Mouse (Mus musculus) liver, adult 2 months (tissue): ENCODE results near the gene Pald1. TPM values are rescaled to one million over a fixed set of nuclear protein-coding genes. Genes with fewer than 3 reads are reported as not detected.
A peak's percentile ranks its signal among the peaks of the same experiment; 100 is the strongest.

Experiments used
- DNase-seq: peaks from one replicate; pipeline ENCODE4 v3.0.0-alpha.2; 2011; ENCODE audit warnings: low read depth, low spot score; ENCODE audit errors: extremely low read depth
- H3K27ac ChIP-seq: fragments of 200-500 bp; replicated peaks from 2 replicates; pipeline ENCODE4 v1.5.1; 2012; ENCODE audit warnings: low read depth, mild to moderate bottlenecking, control low read depth, inconsistent platforms, low read length; ENCODE audit not compliant: insufficient read depth
- H3K27me3 ChIP-seq: fragments of 200-500 bp; 2 replicates; pipeline ENCODE4 v1.6.1; 2012; ENCODE audit warnings: mild to moderate bottlenecking, moderate library complexity, low read length, inconsistent platforms; ENCODE audit not compliant: control insufficient read depth, insufficient read depth
- H3K36me3 ChIP-seq: fragments of 200-500 bp; 2 replicates; pipeline ENCODE4 v1.6.1; 2012; ENCODE audit warnings: low read length, inconsistent platforms; ENCODE audit not compliant: control insufficient read depth, insufficient read depth
- H3K4me1 ChIP-seq: fragments of 200-500 bp; 2 replicates; pipeline ENCODE4 v1.6.1; 2011; ENCODE audit warnings: low read length; ENCODE audit not compliant: control insufficient read depth, insufficient read depth
- H3K4me3 ChIP-seq: fragments of 200-500 bp; 2 replicates; pipeline ENCODE4 v1.5.1; 2011; ENCODE audit warnings: low read depth, mild to moderate bottlenecking, control low read depth, low read length, moderate library complexity; ENCODE audit not compliant: insufficient read depth
- H3K79me2 ChIP-seq: fragments of 200-500 bp; 2 replicates; pipeline ENCODE4 v1.6.1; 2012; ENCODE audit warnings: inconsistent platforms, mild to moderate bottlenecking, low read length, moderate library complexity; ENCODE audit not compliant: control insufficient read depth, insufficient read depth
- H3K9ac ChIP-seq: fragments of 200-500 bp; 2 replicates; pipeline ENCODE4 v1.6.1; 2012; ENCODE audit warnings: low read depth, mild to moderate bottlenecking, control low read depth, inconsistent platforms, low read length
- CTCF ChIP-seq: fragments of 200-500 bp; IDR thresholded peaks from 2 replicates; pipeline ENCODE4 v1.5.1; 2011; ENCODE audit warnings: low read depth, low read length, control low read depth
- POLR2A ChIP-seq: fragments of 200-500 bp; IDR thresholded peaks from 2 replicates; pipeline ENCODE4 v1.6.1; 2011; ENCODE audit warnings: low read length, control low read depth; ENCODE audit not compliant: insufficient read depth; ENCODE audit errors: extremely low read depth
- WGBS: fragments of 180-500 bp; shearing (Covaris S2); methylation state at CpG from one replicate; pipeline ENCODE4 v1.1.7; 2018; 5-methylcytosine and 5-hydroxymethylcytosine counted together
- polyA plus RNA-seq: library from polyadenylated mRNA; depleted of rRNA; stranded (reverse); fragments of >200 nt; gene quantifications from 2 replicates; pipeline ENCODE4 v1.2.3, GENCODE M21; 2012
- total RNA-seq: library from RNA; depleted of rRNA; stranded (reverse); fragments of >200 nt; gene quantifications from 2 replicates; pipeline ENCODE4 v1.2.3, GENCODE M21; 2014

The Pald1 gene
- total and polyA plus RNA-seq, 2 experiments, result 7.5 to 8.1 TPM

DNA sequence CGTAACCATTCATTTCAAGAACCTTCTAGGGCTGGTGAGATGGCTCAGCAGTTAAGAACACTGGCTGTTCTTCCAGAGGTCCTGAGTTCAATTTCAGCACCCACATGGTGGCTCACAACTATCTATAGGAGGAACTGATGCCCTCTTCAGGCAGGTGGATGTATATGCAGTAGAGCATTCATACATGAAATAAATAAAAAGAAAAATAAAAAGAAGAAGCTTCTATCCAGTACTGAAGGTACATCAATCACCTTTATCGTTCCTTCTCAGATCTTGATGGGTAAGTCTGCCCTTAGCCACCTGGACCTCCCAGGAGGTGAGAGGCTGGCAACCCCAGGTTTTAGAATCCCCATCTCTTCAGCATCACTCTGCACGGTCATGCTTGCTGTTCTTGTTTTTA is 31.9 kb upstream of the Pald1 start:
- peaks cover 12% of the 10 kb centered on the region for H3K4me1 ChIP-seq
- no peak overlapping the region for H3K27ac ChIP-seq
- 92% methylated on average over 3 of the region's 3 CpGs for WGBS
- H3K4me3 ChIP-seq, result no peak overlapping the region
- DNase-seq, result no peak
- H3K79me2 ChIP-seq, result no peaks in the 10 kb centered on the region
- no peaks in the 10 kb centered on the region for H3K27me3 ChIP-seq
- no peak for TF ChIP-seq CTCF
- no peak for TF ChIP-seq POLR2A
- H3K36me3 ChIP-seq, result no peaks in the 10 kb centered on the region
- H3K9ac ChIP-seq, result no peak overlapping the region

DNA sequence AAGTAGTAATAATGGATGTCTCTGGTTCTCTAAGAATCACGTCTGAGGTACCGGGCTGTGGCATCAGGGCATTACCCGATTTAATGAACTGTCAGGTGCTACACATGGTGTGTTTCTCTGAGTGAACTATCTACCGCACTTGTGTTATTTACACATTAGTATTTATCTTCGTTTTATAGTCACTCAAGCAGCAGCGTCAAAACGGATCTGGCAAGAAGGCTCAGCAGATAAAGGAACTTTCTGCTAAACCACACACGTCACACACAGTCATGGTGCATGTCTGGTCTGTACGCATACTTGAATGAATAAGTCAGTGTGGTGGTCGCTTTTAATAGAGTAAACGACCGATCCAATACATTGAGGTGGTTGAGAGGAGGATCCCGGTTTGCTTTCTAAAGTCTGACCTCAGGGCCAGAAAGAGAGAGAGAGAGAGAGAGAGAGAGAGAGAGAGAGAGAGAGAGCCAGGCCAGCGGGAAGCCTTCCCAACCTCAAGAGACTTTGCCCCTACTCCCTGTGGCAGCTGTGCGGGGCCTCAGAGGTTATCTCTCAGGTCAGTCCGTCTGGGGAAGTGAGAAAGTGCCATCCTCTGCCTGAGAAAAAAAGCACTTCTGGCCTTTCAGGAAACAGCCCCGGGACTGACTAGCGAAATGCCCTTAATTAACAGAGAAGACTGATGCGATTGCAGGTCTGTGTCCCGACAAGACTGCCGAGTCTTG is 29.7 kb upstream of the Pald1 start:
- DNase-seq, result peak; percentile 88
- peaks cover 10% of the 10 kb centered on the region for H3K4me1 ChIP-seq
- H3K36me3 ChIP-seq, result no peaks in the 10 kb centered on the region
- no peak for TF ChIP-seq CTCF
- H3K27me3 ChIP-seq, result no peaks in the 10 kb centered on the region
- no peaks in the 10 kb centered on the region for H3K79me2 ChIP-seq
- WGBS, result 12% methylated on average over 21 of the region's 21 CpGs
- peak overlapping the region; percentile 45 for H3K27ac ChIP-seq
- no peak overlapping the region for H3K4me3 ChIP-seq
- no peak overlapping the region for H3K9ac ChIP-seq

DNA sequence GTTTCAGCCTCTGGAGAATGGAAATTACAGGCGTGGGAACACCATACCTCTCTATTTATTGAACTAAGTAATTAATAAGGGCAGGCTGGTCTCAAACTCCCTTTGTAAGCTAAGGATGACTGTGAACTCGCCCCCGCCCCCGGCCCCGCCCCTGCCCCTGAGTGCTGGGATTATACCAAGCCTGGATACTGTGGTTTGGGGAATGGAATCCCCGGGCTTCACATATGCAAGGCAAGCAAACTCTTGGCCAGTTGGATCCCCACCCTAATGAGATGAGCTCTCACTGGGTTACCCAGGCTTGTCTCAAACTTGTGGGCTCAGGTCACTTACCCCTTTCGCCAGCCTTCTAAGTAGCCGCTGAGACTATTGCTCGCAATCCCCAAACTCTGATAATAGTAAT is 26.9 kb upstream of the Pald1 start:
- TF ChIP-seq CTCF (no peak), POLR2A (no peak)
- Histone ChIP-seq H3K79me2 (no peaks in the 10 kb centered on the region), H3K4me1 (peaks cover 10% of the 10 kb centered on the region), H3K36me3 (no peaks in the 10 kb centered on the region), H3K4me3 (no peak overlapping the region), H3K27me3 (no peaks in the 10 kb centered on the region), H3K9ac (no peak overlapping the region), H3K27ac (no peak overlapping the region)
- 51% methylated on average over 9 of the region's 9 CpGs for WGBS
- no peak for DNase-seq

DNA sequence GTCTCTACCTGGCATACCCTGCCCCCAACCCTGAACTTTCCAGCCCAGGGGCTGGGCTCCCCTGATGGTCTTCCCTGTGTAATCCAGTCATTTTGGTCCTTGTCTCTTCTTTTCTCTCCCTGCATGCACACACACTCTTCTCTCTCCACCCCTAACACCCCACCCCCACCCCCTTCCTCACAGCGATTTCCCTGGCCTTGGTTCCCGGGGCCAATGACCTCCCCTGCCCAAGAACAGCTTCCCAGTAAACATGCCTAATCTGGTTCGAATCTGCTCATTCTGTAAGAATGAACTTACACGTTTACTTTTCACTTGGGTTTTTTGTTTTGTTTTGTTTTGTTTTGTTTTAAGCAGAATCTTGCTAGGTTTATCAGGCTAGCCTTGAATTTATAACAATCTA is 26.4 kb upstream of the Pald1 start:
- no peak for TF ChIP-seq POLR2A
- TF ChIP-seq CTCF, result no peak
- Histone ChIP-seq H3K27me3 (no peaks in the 10 kb centered on the region), H3K79me2 (no peaks in the 10 kb centered on the region), H3K36me3 (no peaks in the 10 kb centered on the region), H3K4me3 (no peak overlapping the region), H3K9ac (no peak overlapping the region), H3K27ac (no peak overlapping the region), H3K4me1 (peaks cover 10% of the 10 kb centered on the region)
- peak; percentile 57 for DNase-seq
- 4% methylated on average over 4 of the region's 4 CpGs for WGBS

DNA sequence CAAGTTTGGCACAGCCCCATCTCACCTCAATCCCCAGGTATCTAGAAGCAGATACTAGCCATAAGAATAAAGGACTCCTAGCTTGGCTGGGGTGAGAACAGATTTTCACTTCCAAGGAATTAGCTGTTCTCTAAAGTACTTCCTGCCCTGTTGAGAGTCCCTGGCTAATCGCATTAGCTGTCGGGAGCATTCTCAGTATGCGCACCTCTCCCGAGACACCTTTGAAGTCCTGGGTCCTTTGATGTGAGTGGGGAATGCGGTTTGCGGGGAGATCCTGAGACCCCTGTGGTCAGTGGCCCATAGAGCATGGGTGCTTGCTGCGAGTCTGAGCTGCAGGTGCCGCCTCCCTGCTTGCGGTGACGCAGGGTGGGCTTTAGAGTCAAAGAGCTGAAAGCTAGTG is 22.6 kb upstream of the Pald1 start:
- Histone ChIP-seq H3K27me3 (no peaks in the 10 kb centered on the region), H3K4me1 (peaks cover 3% of the 10 kb centered on the region; the same call in 1 of the 2 replicates)
- WGBS, result 56% methylated on average over 10 of the region's 10 CpGs

DNA sequence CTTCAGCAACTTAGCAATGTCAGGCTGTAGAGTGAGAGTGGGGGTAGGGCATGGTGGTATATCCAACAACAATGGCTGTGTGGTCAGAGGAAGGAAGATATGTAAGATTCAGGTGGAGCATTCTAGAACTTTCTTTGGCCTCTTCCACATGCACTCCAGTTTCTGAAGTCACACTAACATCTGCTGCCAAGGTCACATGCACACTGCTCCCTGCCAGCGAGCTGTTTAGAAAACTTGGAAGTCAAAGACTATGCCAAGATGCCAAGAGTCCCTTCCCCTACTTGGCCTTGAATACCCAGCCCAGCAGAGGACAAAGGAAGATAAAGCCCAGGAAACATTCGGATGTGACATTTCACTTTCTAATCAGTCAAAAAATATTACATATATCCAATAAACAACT is 19.6 kb upstream of the Pald1 start:
- Histone ChIP-seq H3K79me2 (no peaks in the 10 kb centered on the region), H3K36me3 (no peaks in the 10 kb centered on the region), H3K27ac (no peak overlapping the region), H3K27me3 (no peaks in the 10 kb centered on the region), H3K4me1 (no peaks in the 10 kb centered on the region), H3K9ac (no peak overlapping the region), H3K4me3 (no peak overlapping the region)
- no peak for TF ChIP-seq POLR2A
- DNase-seq, result peak; percentile 77
- 7% methylated on average over 2 of the region's 2 CpGs for WGBS

More for the DNA sequence above, 22.6 kb upstream of the Pald1 start:
- no peak overlapping the region for H3K27ac ChIP-seq
- H3K9ac ChIP-seq, result no peak overlapping the region
- no peaks in the 10 kb centered on the region for H3K79me2 ChIP-seq
- H3K4me3 ChIP-seq, result no peak overlapping the region
- H3K36me3 ChIP-seq, result no peaks in the 10 kb centered on the region
- no peak for TF ChIP-seq CTCF
- no peak for TF ChIP-seq POLR2A
- DNase-seq, result no peak
